Mouse (Mus musculus): ENCODE results near the gene Stambp. TPM values are rescaled to one million over a fixed set of nuclear protein-coding genes. Genes with fewer than 3 reads are reported as not detected.

Gene Stambp
- total and polyA plus RNA-seq, 2 experiments, result 6.9 to 7.4 TPM

DNA sequence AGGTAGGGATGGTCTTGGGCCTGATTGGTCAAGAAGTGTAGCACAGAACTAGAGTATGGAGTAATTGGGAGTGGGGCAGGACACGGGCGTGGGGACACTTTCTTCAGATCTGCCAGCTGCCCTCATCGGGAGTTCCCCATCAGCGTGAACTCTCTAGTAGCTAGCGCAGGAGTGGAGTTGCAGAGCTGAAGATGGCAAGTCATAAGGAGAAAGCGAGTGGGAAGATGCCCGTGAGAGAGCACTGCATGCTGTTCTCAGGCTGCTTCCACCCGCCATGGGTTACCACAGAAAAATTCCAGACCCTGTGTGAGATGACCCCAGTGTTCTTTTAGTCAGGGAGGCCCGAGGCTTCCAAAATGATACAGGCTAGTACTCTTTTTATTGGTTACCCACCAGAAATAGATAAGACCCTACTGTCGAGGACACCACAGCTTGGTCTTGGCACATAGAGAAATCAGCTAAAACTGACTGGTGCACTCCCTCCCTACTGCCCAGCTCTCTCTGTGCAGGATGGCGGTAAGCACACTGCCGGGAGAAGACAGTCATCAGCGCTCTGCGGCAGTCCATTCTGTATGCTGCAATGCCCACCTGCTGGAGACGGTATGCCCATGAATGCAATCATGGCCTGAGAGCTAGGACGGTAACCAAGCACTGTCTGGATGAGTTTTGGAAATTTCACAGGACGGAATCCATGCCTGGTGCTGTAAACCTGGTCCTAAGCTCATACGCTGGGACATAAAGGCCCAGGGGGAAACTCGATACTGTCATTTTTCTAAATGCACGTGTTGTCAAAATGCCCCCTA lies 9.8 kb upstream of the Stambp start:
- no peak for DNase-seq (ENCODE audit: extremely low read depth, low read depth, low spot score)

DNA sequence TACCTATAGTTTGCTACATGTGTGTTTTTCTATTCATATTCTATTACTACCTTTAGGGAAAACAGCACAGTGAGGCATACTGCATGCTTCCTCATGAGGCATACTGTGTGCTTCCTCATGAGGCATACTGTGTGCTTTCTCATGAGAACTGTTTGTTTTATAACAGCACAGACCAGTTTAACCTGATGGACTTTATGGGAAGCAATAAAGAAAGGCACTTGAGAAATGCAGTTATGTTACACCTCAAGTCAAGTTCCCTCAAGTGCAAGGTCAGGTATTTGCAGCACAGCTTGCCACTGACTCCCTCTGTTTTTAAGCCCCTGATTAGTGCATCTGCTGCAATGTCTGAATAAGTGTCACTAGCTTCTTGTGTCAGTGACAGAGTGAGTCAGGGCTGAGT lies 5.0 kb upstream of the Stambp start:
- Histone ChIP-seq H3K4me3 (ENCODE audit: insufficient read depth, low read depth, low read length) (no peak overlapping the region), H3K4me1 (ENCODE audit: control insufficient read depth, insufficient read depth, low read length) (no peaks in the 10 kb centered on the region), H3K27me3 (ENCODE audit: control insufficient read depth, insufficient read depth, low read length) (no peaks in the 10 kb centered on the region; the same call in 1 of the 2 replicates), H3K36me3 (ENCODE audit: control insufficient read depth, insufficient read depth, low read length) (no peaks in the 10 kb centered on the region), H3K27ac (replicated peaks; ENCODE audit: insufficient read depth, low read depth, low read length) (no peak overlapping the region), H3K79me2 (ENCODE audit: control insufficient read depth, insufficient read depth, low read length) (no peaks in the 10 kb centered on the region), H3K9ac (ENCODE audit: low read depth, low read length) (no peak overlapping the region)
- no peak for DNase-seq (ENCODE audit: extremely low read depth, low read depth, low spot score)
- TF ChIP-seq POLR2A (IDR thresholded peaks at IDR 0.05; ENCODE audit: extremely low read depth, insufficient read depth, low read length) (no peak), CTCF (IDR thresholded peaks at IDR 0.05; ENCODE audit: low read depth, low read length) (no peak)

More for the DNA sequence above, 9.8 kb upstream of the Stambp start:
- no peaks in the 10 kb centered on the region for H3K36me3 ChIP-seq (ENCODE audit: control insufficient read depth, insufficient read depth, low read length)
- 64% methylated on average over 20 of the region's 20 CpGs for WGBS
- H3K9ac ChIP-seq (ENCODE audit: low read depth, low read length), result no peak overlapping the region
- TF ChIP-seq POLR2A (IDR thresholded peaks at IDR 0.05; ENCODE audit: extremely low read depth, insufficient read depth, low read length) (no peak), CTCF (IDR thresholded peaks at IDR 0.05; ENCODE audit: low read depth, low read length) (no peak; the same call in 1 of the 2 replicates)
- no peak overlapping the region for H3K27ac ChIP-seq (replicated peaks; ENCODE audit: insufficient read depth, low read depth, low read length)
- H3K4me3 ChIP-seq (ENCODE audit: insufficient read depth, low read depth, low read length), result no peak overlapping the region
- H3K27me3 ChIP-seq (ENCODE audit: control insufficient read depth, insufficient read depth, low read length), result no peaks in the 10 kb centered on the region; the same call in 1 of the 2 replicates
- no peaks in the 10 kb centered on the region for H3K4me1 ChIP-seq (ENCODE audit: control insufficient read depth, insufficient read depth, low read length)
- no peaks in the 10 kb centered on the region for H3K79me2 ChIP-seq (ENCODE audit: control insufficient read depth, insufficient read depth, low read length)

DNA sequence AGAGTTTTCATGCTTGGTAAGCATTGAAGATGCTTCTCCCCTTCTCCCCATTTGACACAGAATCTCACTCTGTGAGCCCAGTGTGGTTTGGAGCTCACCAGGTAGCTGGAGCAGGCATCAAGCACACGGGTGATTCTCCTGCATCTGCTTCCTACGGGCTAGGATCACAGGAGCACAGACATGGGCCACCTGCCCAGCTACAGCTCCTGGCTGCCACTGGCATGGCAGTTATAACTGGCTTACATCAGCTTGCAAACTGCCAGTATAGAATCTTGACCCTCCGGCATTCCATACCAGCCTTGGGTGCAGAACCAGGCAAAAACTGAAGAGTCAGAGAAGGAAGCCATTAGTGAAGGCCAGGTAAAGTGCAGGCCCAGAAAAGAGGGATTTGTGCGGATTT lies 3.1 kb upstream of the Stambp start:
- H3K27ac ChIP-seq (replicated peaks; ENCODE audit: insufficient read depth, low read depth, low read length), result no peak overlapping the region
- no peak overlapping the region for H3K4me3 ChIP-seq (ENCODE audit: insufficient read depth, low read depth, low read length)
- 91% methylated on average over 4 of the region's 4 CpGs for WGBS
- no peak for DNase-seq (ENCODE audit: extremely low read depth, low read depth, low spot score)
- H3K79me2 ChIP-seq (ENCODE audit: control insufficient read depth, insufficient read depth, low read length), result no peaks in the 10 kb centered on the region
- no peak for TF ChIP-seq POLR2A (IDR thresholded peaks at IDR 0.05; ENCODE audit: extremely low read depth, insufficient read depth, low read length)
- TF ChIP-seq CTCF (IDR thresholded peaks at IDR 0.05; ENCODE audit: low read depth, low read length), result no peak
- no peaks in the 10 kb centered on the region for H3K27me3 ChIP-seq (ENCODE audit: control insufficient read depth, insufficient read depth, low read length)
- H3K4me1 ChIP-seq (ENCODE audit: control insufficient read depth, insufficient read depth, low read length), result no peaks in the 10 kb centered on the region
- H3K9ac ChIP-seq (ENCODE audit: low read depth, low read length), result no peak overlapping the region
- H3K36me3 ChIP-seq (ENCODE audit: control insufficient read depth, insufficient read depth, low read length), result no peaks in the 10 kb centered on the region

DNA sequence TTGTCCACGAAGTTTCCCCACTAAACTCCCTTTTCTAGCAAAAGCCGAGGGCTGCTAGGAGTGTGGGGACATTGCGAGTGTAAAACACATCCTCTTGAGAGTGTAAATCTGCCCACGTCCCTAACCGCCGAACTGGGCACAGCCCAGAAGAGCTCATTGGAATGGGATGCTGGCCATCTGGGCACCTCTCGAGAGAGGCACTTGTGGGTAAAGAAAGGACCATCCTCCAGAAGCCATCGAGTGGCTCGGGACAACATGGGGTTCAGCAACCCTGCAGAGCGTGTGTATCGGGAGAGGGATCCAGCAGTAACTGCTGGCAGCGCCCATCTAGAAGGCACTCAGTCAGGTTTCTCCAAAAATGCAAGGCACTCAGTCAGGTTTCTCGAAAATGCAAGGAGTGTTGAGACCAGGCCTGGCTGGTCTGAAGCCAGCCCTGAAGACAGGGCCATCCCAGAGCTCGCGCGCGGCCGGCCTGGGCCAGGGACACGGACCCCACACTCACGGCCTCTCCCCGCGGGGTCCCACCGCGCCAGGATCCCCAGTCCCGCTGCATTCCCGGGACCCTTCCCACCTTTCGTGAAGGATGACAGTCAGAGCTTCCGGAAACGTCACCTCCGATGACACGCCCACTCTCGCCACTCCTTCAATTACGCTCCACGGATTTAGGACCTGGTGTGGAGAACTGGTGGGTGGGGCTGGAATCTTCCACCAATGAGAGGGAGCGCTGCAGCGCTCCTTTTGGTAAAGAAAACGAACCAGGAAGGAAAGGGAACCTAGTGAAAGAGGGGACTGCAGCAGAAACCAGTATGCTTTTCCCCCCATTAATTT lies 475 bp downstream of the Stambp start:
- Histone ChIP-seq H3K9ac (ENCODE audit: low read depth, low read length) (peak overlapping the region; percentile 73), H3K4me1 (ENCODE audit: control insufficient read depth, insufficient read depth, low read length) (no peaks in the 10 kb centered on the region), H3K4me3 (ENCODE audit: insufficient read depth, low read depth, low read length) (peak overlapping the region; percentile 80), H3K79me2 (ENCODE audit: control insufficient read depth, insufficient read depth, low read length) (no peaks in the 10 kb centered on the region), H3K36me3 (ENCODE audit: control insufficient read depth, insufficient read depth, low read length) (no peaks in the 10 kb centered on the region), H3K27me3 (ENCODE audit: control insufficient read depth, insufficient read depth, low read length) (no peaks in the 10 kb centered on the region), H3K27ac (replicated peaks; ENCODE audit: insufficient read depth, low read depth, low read length) (peak overlapping the region; percentile 16; the same call in 1 of the 2 replicates)
- 5% methylated on average over 37 of the region's 37 CpGs for WGBS
- TF ChIP-seq POLR2A (IDR thresholded peaks at IDR 0.05; ENCODE audit: extremely low read depth, insufficient read depth, low read length) (no peak), CTCF (IDR thresholded peaks at IDR 0.05; ENCODE audit: low read depth, low read length) (no peak)
- peak; percentile 87 for DNase-seq (ENCODE audit: extremely low read depth, low read depth, low spot score)

GRCm38 (mm10) chr6:83568901-83569862 lies 3.3 kb downstream of the Stambp start:
- no peak overlapping the region for H3K9ac ChIP-seq (ENCODE audit: low read depth, low read length)
- TF ChIP-seq POLR2A (IDR thresholded peaks at IDR 0.05; ENCODE audit: extremely low read depth, insufficient read depth, low read length), result no peak
- TF ChIP-seq CTCF (IDR thresholded peaks at IDR 0.05; ENCODE audit: low read depth, low read length), result no peak
- H3K4me3 ChIP-seq (ENCODE audit: insufficient read depth, low read depth, low read length), result no peak overlapping the region
- H3K27me3 ChIP-seq (ENCODE audit: control insufficient read depth, insufficient read depth, low read length), result no peaks in the 10 kb centered on the region
- DNase-seq (ENCODE audit: extremely low read depth, low read depth, low spot score), result no peak
- H3K79me2 ChIP-seq (ENCODE audit: control insufficient read depth, insufficient read depth, low read length), result no peaks in the 10 kb centered on the region
- H3K36me3 ChIP-seq (ENCODE audit: control insufficient read depth, insufficient read depth, low read length), result peaks cover 6% of the 10 kb centered on the region; the same call in 1 of the 2 replicates
- no peak overlapping the region for H3K27ac ChIP-seq (replicated peaks; ENCODE audit: insufficient read depth, low read depth, low read length)
- 81% methylated on average over 20 of the region's 20 CpGs for WGBS
- H3K4me1 ChIP-seq (ENCODE audit: control insufficient read depth, insufficient read depth, low read length), result no peaks in the 10 kb centered on the region
